ENCODE assay signal across 8 mouse cellular contexts in genomic region chr6:127768621-127769274, GRCm38 (mm10). TPM values are rescaled to one million over a fixed set of nuclear protein-coding genes. Genes with fewer than 3 reads are reported as not detected.
A peak's percentile ranks its signal among the peaks of the same experiment; 100 is the strongest.
DNase-seq lines count a peak whose midpoint lies in the region; ATAC-seq lines count a peak whose summit lies in the region.

No protein-coding gene starts in this region.

- WGBS in lung, embryonic 15.5 days: under 1% methylated on average over 50 of the region's 64 CpGs
- 1% methylated on average over 51 of the region's 64 CpGs for WGBS in hindbrain, embryonic 15.5 days
- under 1% methylated on average over 48 of the region's 64 CpGs for WGBS in midbrain, embryonic 16.5 days

- H3K4me2 ChIP-seq in lung, embryonic 15.5 days: peak overlapping the region; percentile 55
- peak overlapping the region; percentile 86 for H3K4me2 ChIP-seq in hindbrain, embryonic 15.5 days
- H3K4me2 ChIP-seq in midbrain, embryonic 16.5 days (ENCODE audit: low read length): peak overlapping the region; percentile 88

- H3K27me3 ChIP-seq in lung, embryonic 15.5 days: peaks cover 88% of the 10 kb centered on the region
- H3K27me3 ChIP-seq in hindbrain, embryonic 15.5 days: 0 out of 2 replicates have a peak, but pooled peaks cover 2% of the 10 kb centered on the region
- H3K27me3 ChIP-seq in midbrain, embryonic 16.5 days (ENCODE audit: control insufficient read depth, insufficient read depth, low read depth, low read length): no peaks in the 10 kb centered on the region; the same call in 1 of the 2 replicates

- no peaks in the 10 kb centered on the region for H3K36me3 ChIP-seq in lung, embryonic 15.5 days
- no peaks in the 10 kb centered on the region for H3K36me3 ChIP-seq in hindbrain, embryonic 15.5 days
- no peaks in the 10 kb centered on the region for H3K36me3 ChIP-seq in midbrain, embryonic 16.5 days (ENCODE audit: control insufficient read depth, insufficient read depth, low read length)

- H3K9ac ChIP-seq in lung, embryonic 15.5 days: no peak overlapping the region
- peak overlapping the region; percentile 48 for H3K9ac ChIP-seq in hindbrain, embryonic 15.5 days
- peak overlapping the region; percentile 66 for H3K9ac ChIP-seq in midbrain, embryonic 16.5 days (ENCODE audit: low read depth, low read length)

- peak overlapping the region; percentile 28 for H3K4me3 ChIP-seq in lung, embryonic 15.5 days
- peak overlapping the region; percentile 58 for H3K4me3 ChIP-seq in hindbrain, embryonic 15.5 days
- H3K4me3 ChIP-seq in midbrain, embryonic 16.5 days (ENCODE audit: low read depth, low read length): peak overlapping the region; percentile 69

- H3K27ac ChIP-seq in lung, embryonic 15.5 days: no peak overlapping the region
- peak overlapping the region; percentile 77 for H3K27ac ChIP-seq in hindbrain, embryonic 15.5 days (replicated peaks)
- H3K27ac ChIP-seq in midbrain, embryonic 16.5 days (ENCODE audit: low read length): peak overlapping the region; percentile 79

- no peak for DNase-seq in lung, postnatal 14 days
- peak; percentile 51 for DNase-seq in embryo, embryonic 10.5 days (ENCODE audit: low spot score)
- no peak for DNase-seq in thymus, postnatal 14 days
- no peak for DNase-seq in ovary, postnatal 36 days (ENCODE audit: low spot score)
- no peak for DNase-seq in spleen, adult 18-20 months

- no peak for ATAC-seq in lung, embryonic 15.5 days (ENCODE audit: borderline replicate concordance, extremely low read depth, low FRiP score, low TSS enrichment)
- peak; percentile 2 for ATAC-seq in hindbrain, embryonic 15.5 days (ENCODE audit: low FRiP score, low read depth)
- peak; percentile 29 for ATAC-seq in midbrain, embryonic 16.5 days

- peaks cover 24% of the 10 kb centered on the region for H3K4me1 ChIP-seq in lung, embryonic 15.5 days
- H3K4me1 ChIP-seq in hindbrain, embryonic 15.5 days (replicated peaks): peaks cover 57% of the 10 kb centered on the region
- peaks cover 19% of the 10 kb centered on the region for H3K4me1 ChIP-seq in midbrain, embryonic 16.5 days (ENCODE audit: control insufficient read depth, insufficient read depth, low read length)

- no peaks in the 10 kb centered on the region for H3K9me3 ChIP-seq in lung, embryonic 15.5 days
- no peaks in the 10 kb centered on the region for H3K9me3 ChIP-seq in hindbrain, embryonic 15.5 days
- H3K9me3 ChIP-seq in midbrain, embryonic 16.5 days (replicated peaks; ENCODE audit: control insufficient read depth, low read length, poor library complexity, severe bottlenecking): no peaks in the 10 kb centered on the region

RNA-seq across cellular contexts. Expression of gene Prmt8, which starts 0.5 kb away (rescaled TPM):
- not detected in 2 replicates for polyA plus RNA-seq in lung, embryonic 15.5 days (2015; fragmentation: Nextera tagmentation; extraction: Ambion mirVana)
- polyA plus RNA-seq in hindbrain, embryonic 15.5 days (2015; fragmentation: Nextera tagmentation; extraction: Ambion mirVana): 33.8 and 34.4 TPM in 2 replicates
- 26.1 and 26.6 TPM in 2 replicates for polyA plus RNA-seq in midbrain, embryonic 16.5 days (2015; fragmentation: Nextera tagmentation; extraction: Ambion mirVana)

Comparison
In these comparisons a context has a peak if more than half of its experiments do, and no peak if none do; other contexts are left out.
1. RNA of gene Prmt8, which starts 0.5 kb away (polyA plus RNA-seq): 33.8 to 34.4 TPM in hindbrain, embryonic 15.5 days and 26.1 to 26.6 TPM in midbrain, embryonic 16.5 days; not detected in lung, embryonic 15.5 days; every median in the first group is over 10 times any median in the second.
2. Peak in every context shown above with its lines, with median percentiles within 50 percentile points of each other: H3K4me2 ChIP-seq and H3K4me3 ChIP-seq.